Mouse (Mus musculus) induced T-regulatory cell, adult 2 months (primary cell): ENCODE measurements at regions not wholly inside any gene's neighbourhood (a gene's known extent, or its start where the extent isn't known, plus 50 kb on each side); places are given as distances from the start of the nearest gene placed in this dataset.

Source experiments
- DNase-seq: peaks from one replicate; pipeline ENCODE4 v3.0.0-alpha.2; 2012; ENCODE audit warnings: low read depth

GRCm38 (mm10) chrX:150709416-150709815 lies 52.0 kb upstream of the Tro start:
- DNase-seq: peak; percentile 3
